Mouse (Mus musculus): ENCODE measurements at regions not wholly inside any gene's neighbourhood (a gene's known extent, or its start where the extent isn't known, plus 50 kb on each side); places are given as distances from the start of the nearest gene placed in this dataset.
"Not testable (repeated sequence)": the region's sequence is repeated elsewhere in the genome, so short reads cannot be mapped to it uniquely, and the experiment has no call there.

DNA sequence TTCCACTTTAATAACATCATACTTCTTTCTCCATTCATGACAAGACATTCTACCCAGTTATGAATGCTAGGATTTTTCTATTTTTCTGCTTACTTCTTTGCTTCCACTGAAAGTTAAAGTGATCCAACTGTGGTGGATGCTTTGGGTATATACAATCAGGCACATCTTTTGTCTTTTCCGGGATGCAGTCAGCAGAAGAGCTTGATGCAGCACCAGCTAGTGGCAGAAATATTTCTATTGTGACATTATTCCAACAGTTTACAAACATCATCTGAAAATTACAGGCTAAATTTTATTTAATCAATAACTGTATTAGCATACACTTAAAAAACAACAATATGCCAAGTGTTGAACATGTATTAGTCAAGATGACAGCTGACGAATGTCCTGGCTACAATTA lies 336.3 kb downstream of the Tm4sf1 start:
- no peak for ATAC-seq (ENCODE audit: low FRiP score, low read depth)
- Histone ChIP-seq H3K9me3 (no peaks in the 10 kb centered on the region), H3K4me2 (replicated peaks) (no peak overlapping the region), H3K4me3 (no peak overlapping the region), H3K27ac (no peak overlapping the region), H3K9ac (no peak overlapping the region), H3K36me3 (no peaks in the 10 kb centered on the region), H3K4me1 (0 out of 2 replicates have a peak, but pooled peaks cover 5% of the 10 kb centered on the region), H3K27me3 (replicated peaks) (no peaks in the 10 kb centered on the region)
- 89% methylated on average over 2 of the region's 2 CpGs for WGBS

DNA sequence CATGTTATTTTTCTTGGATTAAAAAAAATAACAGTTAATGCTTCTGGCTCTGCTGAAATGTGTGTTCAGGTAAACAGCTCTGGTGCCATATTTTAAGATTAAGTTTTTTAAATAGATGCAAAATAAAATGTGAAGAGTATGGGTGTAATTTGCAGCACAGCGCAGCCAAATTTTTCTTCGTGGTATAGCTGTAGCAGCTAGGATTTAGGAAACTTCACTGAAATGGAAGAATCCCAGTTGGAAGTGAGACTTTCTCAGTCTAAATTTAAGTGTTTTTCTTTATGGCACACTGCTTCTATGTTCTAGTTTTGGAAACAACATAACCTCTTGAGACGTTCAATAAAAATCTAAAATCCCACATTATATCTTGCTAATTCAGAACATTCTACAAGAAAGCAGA lies 337.6 kb downstream of the Tm4sf1 start:
- H3K36me3 ChIP-seq: no peaks in the 10 kb centered on the region
- H3K9ac ChIP-seq: no peak overlapping the region
- H3K27me3 ChIP-seq (replicated peaks): no peaks in the 10 kb centered on the region

DNA sequence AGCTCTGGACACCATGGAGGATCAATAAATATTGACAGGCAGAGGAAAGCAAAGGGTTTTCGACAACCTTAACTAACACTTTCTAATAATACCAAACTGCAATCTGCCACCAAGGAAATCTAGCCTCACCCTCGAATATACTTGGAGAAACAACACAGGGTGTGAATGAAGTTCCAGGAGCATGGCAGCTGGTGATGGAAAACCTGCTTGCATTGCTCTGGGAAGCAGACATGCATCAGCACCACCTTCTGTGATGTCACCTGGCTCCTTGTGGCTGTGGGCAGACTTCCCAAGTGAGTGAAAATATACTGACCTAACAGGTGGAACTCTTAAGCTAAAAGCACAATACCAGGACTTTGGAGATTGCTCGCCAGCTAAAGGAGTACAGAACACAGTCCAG lies 338.5 kb downstream of the Tm4sf1 start:
- ATAC-seq (ENCODE audit: low FRiP score, low read depth): no peak

More for the DNA sequence above, 337.6 kb downstream of the Tm4sf1 start:
- no peak overlapping the region for H3K4me2 ChIP-seq (replicated peaks)
- H3K27ac ChIP-seq: no peak overlapping the region
- ATAC-seq (ENCODE audit: low FRiP score, low read depth): no peak
- H3K4me1 ChIP-seq: 0 out of 2 replicates have a peak, but pooled peaks cover 5% of the 10 kb centered on the region
- 92% methylated on average over 3 of the region's 3 CpGs for WGBS
- no peaks in the 10 kb centered on the region for H3K9me3 ChIP-seq
- no peak overlapping the region for H3K4me3 ChIP-seq

DNA sequence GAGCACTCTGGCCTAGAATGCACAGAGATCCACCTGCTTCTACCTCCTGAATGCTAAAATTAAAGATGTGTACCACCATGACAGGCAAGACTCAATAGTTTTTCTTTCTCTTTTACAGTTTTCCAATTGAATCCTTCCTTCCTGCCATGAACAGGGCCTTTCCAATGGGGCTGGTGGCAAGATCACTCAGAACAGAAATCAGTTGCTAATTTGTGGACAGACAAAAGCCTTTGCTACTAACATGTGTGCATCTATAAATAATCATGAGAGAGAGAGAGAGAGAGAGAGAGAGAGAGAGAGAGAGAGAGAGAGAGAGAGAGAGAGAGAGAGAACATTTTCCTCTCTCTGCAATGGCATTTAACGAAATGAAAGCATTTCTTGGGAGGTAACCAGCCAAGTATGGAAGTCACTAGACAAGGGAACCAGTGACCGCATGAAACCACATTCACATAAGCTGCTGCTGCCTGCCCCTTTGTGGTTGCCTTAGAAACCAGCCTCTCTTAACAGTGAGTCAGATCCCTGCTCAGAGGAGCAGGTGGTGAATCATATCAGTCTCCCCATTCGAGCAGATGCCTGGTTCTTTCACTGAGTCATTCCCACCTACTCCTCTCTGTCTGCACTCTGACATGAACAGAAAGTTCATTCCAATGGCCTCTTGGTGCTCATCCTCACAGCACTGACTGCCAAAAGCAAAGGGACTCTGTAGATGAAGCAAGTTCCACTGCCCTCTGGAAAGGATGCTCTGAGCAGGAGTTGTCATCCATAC lies 339.4 kb downstream of the Tm4sf1 start:
- Histone ChIP-seq H3K27me3 (replicated peaks) (no peaks in the 10 kb centered on the region), H3K27ac (no peak overlapping the region), H3K4me1 (peaks cover 8% of the 10 kb centered on the region; the same call in 1 of the 2 replicates), H3K4me2 (replicated peaks) (peak overlapping the region; percentile 18; the same call in 1 of the 2 replicates), H3K9me3 (no peaks in the 10 kb centered on the region), H3K36me3 (no peaks in the 10 kb centered on the region), H3K9ac (no peak overlapping the region), H3K4me3 (no peak overlapping the region)
- ATAC-seq (ENCODE audit: low FRiP score, low read depth): peak; percentile 90
- WGBS: 24% methylated on average over 3 of the region's 3 CpGs

More for the DNA sequence above, 338.5 kb downstream of the Tm4sf1 start:
- 81% methylated on average over 3 of the region's 3 CpGs for WGBS
- H3K9ac ChIP-seq: no peak overlapping the region
- no peaks in the 10 kb centered on the region for H3K27me3 ChIP-seq (replicated peaks)
- H3K4me1 ChIP-seq: 0 out of 2 replicates have a peak, but pooled peaks cover 5% of the 10 kb centered on the region
- H3K4me2 ChIP-seq (replicated peaks): no peak overlapping the region
- H3K4me3 ChIP-seq: no peak overlapping the region
- no peak overlapping the region for H3K27ac ChIP-seq
- no peaks in the 10 kb centered on the region for H3K36me3 ChIP-seq
- no peaks in the 10 kb centered on the region for H3K9me3 ChIP-seq

GRCm38 (mm10) chr3:56956978-56957377 lies 344.8 kb downstream of the Tm4sf1 start:
- WGBS: 81% methylated on average over 2 of the region's 2 CpGs
- H3K4me3 ChIP-seq: no peak overlapping the region
- H3K4me2 ChIP-seq (replicated peaks): no peak overlapping the region
- peaks cover 14% of the 10 kb centered on the region for H3K4me1 ChIP-seq
- ATAC-seq (ENCODE audit: low FRiP score, low read depth): no peak
- H3K27ac ChIP-seq: no peak overlapping the region
- no peaks in the 10 kb centered on the region for H3K27me3 ChIP-seq (replicated peaks)
- no peaks in the 10 kb centered on the region for H3K36me3 ChIP-seq
- no peaks in the 10 kb centered on the region for H3K9me3 ChIP-seq
- H3K9ac ChIP-seq: no peak overlapping the region

GRCm38 (mm10) chr3:56955799-56956121 lies 346.0 kb downstream of the Tm4sf1 start:
- WGBS: 12% methylated on average over 2 of the region's 2 CpGs
- peak overlapping the region; percentile 57; the same call in 1 of the 2 replicates for H3K27ac ChIP-seq
- ATAC-seq (ENCODE audit: low FRiP score, low read depth): no peak; the same call in 1 of the 2 replicates

DNA sequence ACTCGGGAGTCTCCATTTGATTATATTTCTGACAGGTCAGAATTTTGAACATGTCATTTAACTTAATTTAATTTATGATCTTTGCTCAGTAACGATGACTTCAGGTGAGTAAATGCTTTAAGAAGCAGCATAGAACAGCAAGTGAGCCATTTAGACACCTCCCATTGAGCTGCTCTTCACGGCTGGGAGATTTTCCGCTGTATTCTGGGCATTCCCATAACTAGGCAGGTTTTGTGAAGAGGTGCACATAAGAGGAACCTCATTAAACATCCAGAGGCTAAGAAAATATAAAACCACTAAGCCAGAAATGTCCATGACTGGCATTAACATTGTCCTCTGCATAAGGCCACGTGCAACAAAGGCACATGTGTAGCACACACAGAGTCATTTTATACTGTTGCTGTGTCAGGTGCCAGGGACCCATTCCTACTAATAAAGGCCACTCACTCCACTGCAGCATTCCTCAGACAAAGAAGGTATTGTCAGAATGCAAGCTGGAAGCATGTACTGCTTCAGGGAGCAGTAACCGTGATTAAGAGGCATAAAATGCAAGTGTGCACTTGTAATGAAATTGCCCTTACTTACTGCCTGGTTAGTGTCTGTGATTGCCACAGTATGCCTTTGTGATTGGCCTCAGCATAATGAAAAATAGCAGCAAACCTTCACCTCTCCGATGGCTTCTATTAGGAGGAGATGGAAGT lies 346.5 kb downstream of the Tm4sf1 start:
- no peaks in the 10 kb centered on the region for H3K9me3 ChIP-seq
- H3K4me3 ChIP-seq: no peak overlapping the region
- no peak overlapping the region for H3K4me2 ChIP-seq (replicated peaks)
- no peaks in the 10 kb centered on the region for H3K36me3 ChIP-seq
- H3K27me3 ChIP-seq (replicated peaks): no peaks in the 10 kb centered on the region
- 24% methylated on average over 7 of the region's 7 CpGs for WGBS
- H3K9ac ChIP-seq: no peak overlapping the region
- peak; percentile 93 for ATAC-seq (ENCODE audit: low FRiP score, low read depth)
- peak overlapping the region; percentile 57 for H3K27ac ChIP-seq
- peaks cover 14% of the 10 kb centered on the region for H3K4me1 ChIP-seq

More at GRCm38 (mm10) chr3:56955799-56956121, 346.0 kb downstream of the Tm4sf1 start:
- H3K4me3 ChIP-seq: no peak overlapping the region
- peaks cover 14% of the 10 kb centered on the region for H3K4me1 ChIP-seq
- no peaks in the 10 kb centered on the region for H3K9me3 ChIP-seq
- no peaks in the 10 kb centered on the region for H3K27me3 ChIP-seq (replicated peaks)
- H3K36me3 ChIP-seq: no peaks in the 10 kb centered on the region
- H3K4me2 ChIP-seq (replicated peaks): no peak overlapping the region
- no peak overlapping the region for H3K9ac ChIP-seq

DNA sequence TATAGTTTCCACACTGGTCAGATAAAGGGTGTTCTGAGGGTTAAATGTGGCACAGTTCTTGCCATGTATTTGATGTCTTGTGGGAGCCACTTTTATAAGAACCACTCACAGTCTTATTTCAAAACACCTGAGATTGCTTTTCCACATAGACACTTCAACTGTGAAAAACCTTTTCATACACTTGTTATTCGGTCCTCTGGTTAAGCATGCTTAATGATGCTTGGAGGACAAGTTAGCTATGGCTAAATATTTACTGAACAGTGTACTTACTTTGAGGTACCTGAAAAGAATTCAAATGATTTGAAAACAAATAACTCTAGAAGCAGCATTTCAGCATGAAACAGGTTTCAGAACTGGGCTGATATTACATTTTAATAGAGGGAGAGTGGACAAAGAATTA lies 359.2 kb downstream of the Tm4sf1 start:
- no CpG with 5 or more reads among the region's 1 CpGs for WGBS
- H3K27ac ChIP-seq; H3K9me3 ChIP-seq; H3K27me3 ChIP-seq (replicated peaks); H3K36me3 ChIP-seq; H3K4me2 ChIP-seq (replicated peaks); ATAC-seq (ENCODE audit: low FRiP score, low read depth); H3K4me3 ChIP-seq; H3K9ac ChIP-seq; H3K4me1 ChIP-seq: not testable (repeated sequence)

DNA sequence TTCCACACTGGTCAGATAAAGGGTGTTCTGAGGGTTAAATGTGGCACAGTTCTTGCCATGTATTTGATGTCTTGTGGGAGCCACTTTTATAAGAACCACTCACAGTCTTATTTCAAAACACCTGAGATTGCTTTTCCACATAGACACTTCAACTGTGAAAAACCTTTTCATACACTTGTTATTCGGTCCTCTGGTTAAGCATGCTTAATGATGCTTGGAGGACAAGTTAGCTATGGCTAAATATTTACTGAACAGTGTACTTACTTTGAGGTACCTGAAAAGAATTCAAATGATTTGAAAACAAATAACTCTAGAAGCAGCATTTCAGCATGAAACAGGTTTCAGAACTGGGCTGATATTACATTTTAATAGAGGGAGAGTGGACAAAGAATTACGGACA lies 372.8 kb downstream of the Tm4sf1 start:
- H3K4me1 ChIP-seq; H3K9me3 ChIP-seq; H3K9ac ChIP-seq; H3K27me3 ChIP-seq (replicated peaks); H3K27ac ChIP-seq; H3K4me3 ChIP-seq; ATAC-seq (ENCODE audit: low FRiP score, low read depth); H3K4me2 ChIP-seq (replicated peaks); H3K36me3 ChIP-seq: not testable (repeated sequence)
- WGBS: 100% methylated on average over 1 of the region's 2 CpGs

- Histone ChIP-seq H3K4me2 (replicated peaks) (no peak overlapping the region), H3K27me3 (replicated peaks) (no peaks in the 10 kb centered on the region), H3K9ac (no peak overlapping the region), H3K36me3 (no peaks in the 10 kb centered on the region), H3K9me3 (no peaks in the 10 kb centered on the region), H3K4me3 (no peak overlapping the region), H3K27ac (no peak overlapping the region), H3K4me1 (no peaks in the 10 kb centered on the region)
- 92% methylated on average over 2 of the region's 2 CpGs for WGBS
- no peak for ATAC-seq (ENCODE audit: low FRiP score, low read depth)
Measured at GRCm38 (mm10) chr3:56898491-56898890, 403.3 kb downstream of the Tm4sf1 start.

DNA sequence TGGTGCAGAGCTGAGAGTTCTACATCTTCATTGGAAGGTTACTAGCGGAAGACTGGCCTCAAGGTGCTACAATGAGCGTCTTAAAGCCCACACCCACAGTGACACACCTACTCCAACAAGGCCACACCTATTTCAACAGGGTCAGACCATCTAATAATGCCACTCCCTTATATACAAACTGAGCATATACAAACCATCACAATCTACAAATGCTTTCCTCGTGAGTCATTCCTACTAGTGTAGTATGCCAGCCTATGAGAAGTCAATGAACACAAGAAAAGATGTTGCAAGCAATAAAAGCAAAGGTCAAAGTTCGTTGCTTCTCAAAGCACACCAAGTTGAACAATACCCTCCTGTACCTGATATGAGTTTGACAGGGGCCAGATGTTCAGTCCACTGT lies 424.7 kb downstream of the Tm4sf1 start:
- Histone ChIP-seq H3K36me3 (no peaks in the 10 kb centered on the region), H3K4me1 (no peaks in the 10 kb centered on the region), H3K9me3 (no peaks in the 10 kb centered on the region), H3K27me3 (replicated peaks) (no peaks in the 10 kb centered on the region), H3K27ac (no peak overlapping the region), H3K9ac (no peak overlapping the region), H3K4me3 (no peak overlapping the region), H3K4me2 (replicated peaks) (no peak overlapping the region)
- 83% methylated on average over 4 of the region's 4 CpGs for WGBS
- no peak for ATAC-seq (ENCODE audit: low FRiP score, low read depth)

- ATAC-seq (ENCODE audit: low FRiP score, low read depth): no peak
- Histone ChIP-seq H3K4me2 (replicated peaks) (no peak overlapping the region), H3K9ac (no peak overlapping the region), H3K4me1 (no peaks in the 10 kb centered on the region), H3K9me3 (no peaks in the 10 kb centered on the region), H3K36me3 (no peaks in the 10 kb centered on the region), H3K4me3 (no peak overlapping the region), H3K27me3 (replicated peaks) (no peaks in the 10 kb centered on the region), H3K27ac (no peak overlapping the region)
- 68% methylated on average over 1 of the region's 1 CpGs for WGBS
Measured at GRCm38 (mm10) chr3:56863591-56863990, 438.2 kb downstream of the Tm4sf1 start.
